Mouse (Mus musculus): ENCODE measurements around the gene Foxe1.

Foxe1 gene

DNA sequence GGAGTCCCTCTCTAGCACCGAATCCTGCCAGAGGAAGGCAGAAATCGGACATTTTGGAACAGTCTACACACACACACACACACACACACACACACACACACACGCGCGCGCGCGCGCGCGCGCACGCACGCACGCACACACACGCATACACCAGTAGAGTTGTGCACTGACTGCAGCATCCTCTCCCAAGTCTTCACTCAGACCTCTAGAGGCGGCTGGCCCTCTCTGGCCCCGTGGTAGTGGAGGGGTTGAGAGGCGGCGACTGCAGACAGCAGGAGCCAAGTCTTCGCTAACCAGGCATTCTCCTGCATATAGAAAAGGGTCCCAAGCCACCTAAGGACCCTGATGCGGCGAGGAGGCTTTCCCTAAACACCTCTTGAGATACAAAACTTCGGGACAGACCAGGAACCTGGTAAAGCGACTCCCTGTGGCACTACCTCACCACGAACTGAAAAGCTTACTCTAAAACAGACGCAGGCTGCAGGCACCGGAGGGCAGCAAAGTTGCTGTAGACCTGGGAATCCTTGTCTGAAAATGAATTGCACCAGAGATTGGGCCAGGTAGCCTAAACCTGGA is 610 bp upstream of the Foxe1 start:
- TF ChIP-seq GATA4 (IDR thresholded peaks at IDR 0.05; ENCODE audit: insufficient replicate concordance, low read length), result no peak

DNA sequence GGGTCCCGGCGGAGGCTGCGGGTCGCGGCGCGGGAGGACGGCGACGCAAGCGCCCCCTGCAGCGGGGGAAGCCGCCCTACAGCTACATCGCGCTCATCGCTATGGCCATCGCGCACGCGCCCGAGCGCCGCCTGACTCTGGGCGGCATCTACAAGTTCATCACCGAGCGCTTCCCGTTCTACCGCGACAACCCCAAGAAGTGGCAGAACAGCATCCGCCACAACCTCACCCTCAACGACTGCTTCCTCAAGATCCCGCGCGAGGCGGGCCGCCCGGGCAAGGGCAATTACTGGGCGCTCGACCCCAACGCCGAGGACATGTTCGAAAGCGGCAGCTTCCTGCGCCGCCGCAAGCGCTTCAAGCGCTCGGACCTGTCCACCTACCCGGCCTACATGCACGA is 879 bp downstream of the Foxe1 start:
- TF ChIP-seq GATA4 (IDR thresholded peaks at IDR 0.05; ENCODE audit: insufficient replicate concordance, low read length), result no peak

DNA sequence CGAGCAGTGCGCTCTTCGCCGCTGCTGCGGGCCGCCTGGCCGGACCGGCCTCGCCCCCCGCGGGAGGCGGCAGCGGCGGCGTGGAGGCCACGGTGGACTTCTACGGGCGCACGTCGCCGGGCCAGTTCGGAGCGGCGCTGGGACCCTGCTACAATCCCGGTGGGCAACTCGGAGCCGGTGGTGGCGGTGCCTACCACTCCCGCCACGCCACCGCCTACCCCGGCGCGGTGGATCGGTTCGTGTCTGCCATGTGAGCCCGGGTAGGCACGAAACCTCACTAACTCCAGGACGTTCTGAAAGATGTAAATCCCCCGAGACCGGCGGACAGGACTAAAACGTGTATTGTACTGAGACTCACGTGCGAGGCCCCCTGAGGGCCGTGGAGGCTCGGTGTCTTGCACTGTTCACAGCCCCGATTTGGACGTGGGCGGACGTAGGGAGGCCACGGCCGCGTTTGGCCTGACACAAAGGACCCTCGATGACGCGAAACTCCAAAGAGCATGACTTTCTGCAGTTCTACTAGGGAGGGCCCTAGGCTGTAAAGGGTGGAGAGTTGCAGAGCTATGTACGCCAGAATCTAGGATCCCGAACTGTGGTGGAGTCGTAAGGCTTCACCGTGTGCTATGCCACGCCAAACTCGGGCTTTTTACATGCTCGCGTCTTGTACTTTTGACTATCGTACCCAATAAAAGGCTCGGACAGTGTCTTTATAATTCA is 1.8 kb downstream of the Foxe1 start:
- no peak for TF ChIP-seq GATA4 (IDR thresholded peaks at IDR 0.05; ENCODE audit: insufficient replicate concordance, low read length)

DNA sequence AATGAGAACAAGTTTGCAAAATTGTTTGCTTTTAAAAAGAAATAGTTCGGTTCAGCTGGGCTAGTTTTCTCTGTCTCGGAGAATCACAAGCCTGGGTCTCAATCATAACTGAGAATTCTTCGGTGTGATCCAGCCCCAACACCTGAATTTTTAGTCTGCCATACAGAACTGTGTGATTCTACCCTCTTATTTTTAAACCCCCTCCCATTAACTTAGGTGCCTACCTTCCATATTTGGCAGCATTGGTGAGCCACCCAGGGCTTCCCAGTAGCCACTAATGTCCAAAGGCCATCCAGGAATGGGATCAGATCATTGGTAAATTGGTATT is 2.3 kb downstream of the Foxe1 start:
- no peak for TF ChIP-seq GATA4 (IDR thresholded peaks at IDR 0.05; ENCODE audit: insufficient replicate concordance, low read length)

DNA sequence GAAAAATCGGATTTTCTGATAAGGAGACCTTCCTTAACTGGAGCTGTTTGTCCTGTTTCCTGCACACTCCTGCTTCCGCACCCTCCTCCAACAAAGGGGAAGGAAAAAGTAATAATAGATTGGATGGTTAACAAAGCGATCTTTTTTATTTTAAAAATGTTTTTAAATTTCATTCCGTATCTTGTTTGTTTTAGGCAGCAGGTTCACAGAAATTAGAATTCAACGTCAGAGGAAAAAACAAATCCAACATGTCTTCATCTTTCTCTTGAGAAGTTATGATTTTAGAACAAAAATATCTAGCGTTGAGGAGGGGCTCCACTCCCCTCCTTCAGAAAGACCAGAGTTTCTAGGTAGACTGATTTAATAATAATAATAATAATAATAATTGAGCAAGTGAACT is 2.8 kb downstream of the Foxe1 start:
- no peak for TF ChIP-seq GATA4 (IDR thresholded peaks at IDR 0.05; ENCODE audit: insufficient replicate concordance, low read length)

DNA sequence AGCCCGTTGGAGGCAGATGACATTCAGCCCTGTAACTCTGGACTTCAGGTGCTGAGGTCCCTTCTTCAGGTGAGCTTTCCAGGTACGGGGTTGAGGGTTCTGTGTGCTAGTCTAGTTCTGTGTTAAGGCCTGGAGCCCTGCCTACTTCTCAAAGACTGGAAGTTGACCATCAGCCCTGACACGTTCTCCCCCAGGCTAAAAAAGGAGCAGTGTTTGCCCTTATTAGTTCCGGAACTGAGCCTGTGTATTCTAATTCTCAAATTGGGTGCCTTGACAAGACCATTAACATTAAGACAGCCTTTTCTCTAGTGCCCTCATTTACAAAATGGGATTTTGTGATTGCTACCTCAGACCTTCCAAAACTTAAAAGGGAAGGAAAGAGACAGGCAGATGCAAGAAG is 3.7 kb downstream of the Foxe1 start:
- no peak for TF ChIP-seq GATA4 (IDR thresholded peaks at IDR 0.05; ENCODE audit: insufficient replicate concordance, low read length)

DNA sequence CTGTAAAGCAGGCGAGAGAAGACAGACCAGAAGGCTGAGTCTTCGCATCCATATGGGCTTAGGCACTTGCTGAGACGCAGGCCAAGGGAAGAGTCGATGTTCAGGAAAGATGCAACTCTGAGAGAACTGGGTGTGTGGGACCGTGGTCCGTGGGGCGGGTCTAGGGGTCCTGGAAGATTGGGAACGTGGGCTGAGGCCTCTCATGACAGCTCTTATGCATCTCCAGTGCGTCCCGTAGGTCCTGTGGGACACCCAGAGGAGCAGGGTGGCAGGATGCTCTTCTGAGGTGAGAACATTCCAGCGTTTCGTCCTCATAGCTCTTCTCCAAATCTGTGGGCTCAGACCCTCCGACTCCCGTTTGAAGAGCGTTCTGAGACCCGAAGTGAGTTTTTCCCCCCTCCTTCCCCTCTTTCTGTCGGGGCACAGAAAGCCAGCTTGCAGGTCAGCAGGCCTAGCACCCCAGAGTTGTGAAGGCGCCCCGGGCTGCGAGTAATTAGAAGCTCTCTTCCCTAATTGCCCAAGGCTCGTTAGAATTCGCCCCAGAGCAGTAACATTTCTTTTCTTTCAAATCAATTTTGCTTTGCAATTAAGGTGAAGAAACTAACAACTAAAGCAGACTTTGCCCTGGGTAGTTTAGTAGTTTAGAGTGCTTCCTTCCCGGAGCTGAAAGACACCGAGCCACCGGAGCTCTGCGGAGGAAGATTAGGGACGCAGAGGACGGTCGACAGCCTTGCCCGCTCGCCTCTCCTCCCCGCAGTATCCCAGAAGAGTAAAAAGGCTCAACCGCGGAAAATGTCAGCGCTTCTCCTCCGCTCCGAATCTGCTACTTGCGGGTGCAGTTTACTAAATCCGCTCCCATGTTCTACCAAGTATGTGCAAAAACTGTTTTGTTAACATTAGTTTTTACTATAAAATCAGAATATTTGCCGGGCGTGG is 4.4 kb downstream of the Foxe1 start:
- TF ChIP-seq GATA4 (IDR thresholded peaks at IDR 0.05; ENCODE audit: insufficient replicate concordance, low read length), result no peak

DNA sequence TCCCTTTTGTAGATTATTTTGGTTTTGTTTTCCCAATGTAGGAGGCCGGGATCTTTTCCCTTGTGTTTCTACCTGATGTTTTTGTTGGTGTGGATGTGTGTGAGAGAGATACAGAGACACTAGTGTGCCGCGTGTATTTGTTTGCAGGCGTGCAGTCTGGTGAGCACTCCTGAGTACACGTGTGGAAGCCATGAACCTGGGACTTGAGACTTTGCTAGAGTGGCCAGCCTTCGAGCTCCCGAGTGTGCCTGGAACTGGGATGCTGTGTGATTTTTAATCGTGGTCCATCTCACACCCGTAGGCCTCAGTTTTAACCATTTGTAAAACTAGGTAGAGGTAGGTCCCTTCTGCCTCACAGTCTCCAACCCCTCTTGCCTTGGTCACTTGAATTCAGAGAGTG is 5.5 kb downstream of the Foxe1 start:
- no peak for TF ChIP-seq GATA4 (IDR thresholded peaks at IDR 0.05; ENCODE audit: insufficient replicate concordance, low read length)

DNA sequence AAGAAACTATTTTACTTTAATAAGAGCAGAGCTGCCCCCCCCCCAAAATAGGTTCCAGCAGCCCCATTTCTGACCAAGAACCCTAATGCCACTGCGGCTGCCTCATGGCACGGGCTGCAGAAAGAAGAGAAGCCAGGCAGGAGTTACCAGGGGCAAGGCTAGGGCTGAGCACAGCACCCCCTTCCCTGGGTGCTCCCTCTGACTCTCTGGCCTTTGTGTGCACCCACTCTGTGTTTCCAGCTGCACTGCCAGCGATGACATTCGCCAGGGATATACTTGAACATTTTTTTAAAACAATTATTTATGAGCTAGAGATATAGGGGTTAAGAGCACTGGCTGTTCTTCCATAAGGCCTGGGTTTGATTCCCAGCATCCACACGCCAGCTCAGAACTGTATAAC is 6.1 kb downstream of the Foxe1 start:
- TF ChIP-seq GATA4 (IDR thresholded peaks at IDR 0.05; ENCODE audit: insufficient replicate concordance, low read length), result no peak

DNA sequence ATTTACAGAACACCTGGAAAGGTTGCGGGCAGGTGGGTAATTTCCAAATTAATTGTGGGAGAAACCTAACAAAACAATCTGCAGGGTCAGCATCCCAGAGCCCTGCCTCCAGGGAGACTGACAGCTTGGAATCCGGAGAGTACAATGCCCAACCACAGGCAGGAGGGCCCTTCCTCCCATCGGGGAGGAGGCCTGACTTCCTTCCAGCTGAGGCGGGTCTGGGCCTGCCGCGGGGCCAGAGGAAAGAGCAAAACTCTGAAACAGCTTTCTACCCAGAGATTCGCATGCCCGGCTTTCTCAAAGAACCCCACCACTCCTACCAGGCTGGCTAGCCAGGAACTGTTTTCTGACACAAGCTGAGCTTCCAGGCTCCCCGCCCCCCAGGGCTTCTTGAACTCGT is 9.6 kb downstream of the Foxe1 start:
- no peak for TF ChIP-seq GATA4 (IDR thresholded peaks at IDR 0.05; ENCODE audit: insufficient replicate concordance, low read length)

DNA sequence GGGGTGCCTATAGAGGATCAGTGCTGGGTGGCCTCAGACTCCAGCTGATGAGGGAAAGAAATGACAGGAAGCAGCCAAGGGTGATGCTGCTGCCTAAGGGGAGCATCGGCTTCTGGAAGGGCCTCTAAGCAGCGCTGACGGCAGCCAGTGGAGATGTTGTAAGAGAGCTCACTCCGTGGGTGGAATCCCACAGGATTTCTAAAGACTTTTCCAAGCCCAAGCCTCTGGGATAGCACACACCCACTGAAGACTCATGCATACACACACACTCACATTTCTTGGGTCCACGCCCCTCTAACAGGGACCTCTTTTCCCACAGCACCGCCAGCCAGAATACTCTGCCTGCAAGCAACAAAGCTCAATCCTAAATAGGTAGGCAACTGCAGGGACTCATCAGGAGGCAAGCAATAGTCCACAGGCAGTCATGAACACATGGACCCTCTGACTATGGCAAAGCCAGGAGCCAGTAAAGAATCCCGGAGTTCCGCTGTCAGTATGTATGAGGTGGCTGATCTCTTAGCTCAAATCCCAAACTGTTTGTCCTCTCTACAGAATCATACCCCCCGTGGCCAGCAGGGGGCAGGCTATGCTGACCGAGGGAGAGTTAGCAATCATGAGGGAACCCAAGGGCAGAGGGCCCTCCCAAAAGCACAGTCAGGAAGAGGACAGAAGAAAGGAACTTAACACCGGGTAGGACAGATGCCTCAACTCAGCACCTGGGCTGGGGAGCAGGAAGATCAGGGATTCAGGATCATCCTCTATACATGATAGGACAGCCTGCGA is 13.1 kb downstream of the Foxe1 start:
- no peak for TF ChIP-seq GATA4 (IDR thresholded peaks at IDR 0.05; ENCODE audit: insufficient replicate concordance, low read length)

DNA sequence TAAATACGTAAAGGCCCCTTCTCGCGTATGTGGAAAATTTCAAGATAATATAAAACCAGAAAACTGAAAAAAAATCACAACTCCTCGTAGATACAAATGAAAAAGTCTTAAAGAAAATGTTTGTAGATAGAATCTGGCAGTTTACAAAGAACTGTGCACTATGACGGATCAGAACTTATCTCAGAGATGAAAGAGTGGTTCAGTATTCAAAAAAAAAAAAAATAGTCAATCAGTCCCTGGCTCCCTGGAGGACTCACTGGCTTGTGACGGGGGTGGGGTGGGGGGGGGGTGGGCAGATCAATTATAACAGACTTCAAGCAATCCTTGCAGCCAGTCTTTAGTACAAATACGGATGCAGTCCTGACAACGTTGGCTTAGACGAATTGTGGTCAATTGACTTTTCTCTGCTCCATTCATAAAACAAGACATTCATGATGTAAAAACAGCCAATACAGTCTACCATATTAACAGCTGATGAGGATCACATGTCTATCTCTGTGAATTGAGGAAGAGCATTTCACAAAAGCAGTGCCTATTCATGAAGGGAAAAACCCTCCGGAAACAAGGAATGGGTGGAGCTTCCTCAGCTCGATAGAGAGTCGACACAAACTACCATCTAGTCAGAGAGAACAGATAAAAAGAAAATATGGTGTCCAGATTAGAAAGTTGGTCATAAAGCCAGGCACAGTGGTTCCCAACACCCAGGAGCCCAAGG is 16.3 kb downstream of the Foxe1 start:
- no peak for TF ChIP-seq GATA4 (IDR thresholded peaks at IDR 0.05; ENCODE audit: insufficient replicate concordance, low read length)

DNA sequence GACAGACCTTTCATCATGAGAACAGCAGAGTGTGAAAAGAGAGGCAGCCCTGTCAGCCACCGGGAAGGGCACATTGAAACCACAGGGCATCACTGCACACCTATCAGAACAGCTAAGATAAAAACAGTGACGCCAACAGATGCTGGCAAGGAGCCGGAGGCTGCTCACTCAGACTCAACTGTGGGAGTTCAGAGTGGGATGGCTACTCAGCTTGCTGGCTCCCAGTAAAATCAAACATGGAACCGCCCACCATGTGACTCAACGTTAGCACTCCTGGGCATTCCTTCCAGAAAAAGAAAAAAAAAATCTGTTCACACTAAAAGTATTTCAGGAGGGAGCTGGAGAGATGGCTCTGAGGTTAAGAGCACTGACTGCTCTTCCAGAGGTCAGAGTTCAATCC is 17.8 kb downstream of the Foxe1 start:
- no peak for TF ChIP-seq GATA4 (IDR thresholded peaks at IDR 0.05; ENCODE audit: insufficient replicate concordance, low read length)

DNA sequence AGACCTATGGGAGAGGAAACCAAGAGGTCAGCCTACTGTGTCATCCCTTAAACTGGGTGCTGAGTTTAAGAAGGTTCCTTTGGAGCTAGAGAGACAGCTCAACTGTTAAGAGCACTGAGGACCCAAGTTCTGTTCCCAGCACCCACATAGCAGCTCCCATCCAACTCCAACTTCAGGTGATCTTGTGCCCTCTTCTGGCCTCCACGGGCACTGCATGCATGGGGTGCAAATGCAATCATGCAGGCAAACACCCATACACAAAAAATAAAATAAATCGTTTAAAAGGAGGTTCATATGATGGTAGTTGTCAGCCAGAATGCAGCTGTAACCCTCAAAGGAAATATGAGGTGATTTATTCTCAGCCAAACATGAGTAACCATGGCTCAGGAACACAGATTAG is 21.0 kb downstream of the Foxe1 start:
- TF ChIP-seq GATA4 (IDR thresholded peaks at IDR 0.05; ENCODE audit: insufficient replicate concordance, low read length), result no peak

DNA sequence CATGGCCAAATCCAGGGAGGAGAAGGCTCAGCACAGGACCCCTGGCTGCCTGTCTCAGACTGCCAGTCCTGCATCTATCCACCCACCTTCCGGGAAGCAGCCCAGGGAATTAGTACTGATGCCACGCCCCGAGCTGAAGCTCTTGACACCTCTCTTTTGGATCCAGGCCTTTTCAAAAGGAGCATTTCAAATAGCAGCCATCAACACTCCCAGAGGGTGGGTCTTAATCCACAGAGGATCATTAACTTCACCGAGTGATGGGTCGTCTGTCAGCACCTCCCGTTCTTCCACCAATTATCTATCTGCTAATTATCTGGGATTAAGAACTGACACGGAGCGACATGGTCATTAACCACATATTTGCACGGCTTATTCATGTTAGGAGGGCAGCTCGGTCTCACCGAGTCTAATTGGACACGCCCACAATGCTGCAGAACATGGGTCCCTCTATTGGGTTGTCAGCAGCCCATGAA is 24.1 kb downstream of the Foxe1 start:
- TF ChIP-seq GATA4 (IDR thresholded peaks at IDR 0.05; ENCODE audit: insufficient replicate concordance, low read length), result no peak

Measured in liver, adult (tissue).